Mouse (Mus musculus) MEL (cell line): ENCODE results near the gene Cdk4. TPM values are rescaled to one million over a fixed set of nuclear protein-coding genes. Genes with fewer than 3 reads are reported as not detected.

Experiments
- DNase-seq: peaks from one replicate; pipeline ENCODE4 v3.0.0; 2011; ENCODE audit warnings: low read depth, low spot score
- H3K27ac ChIP-seq: 2 replicates; pipeline ENCODE4 v1.5.1; 2012; ENCODE audit warnings: low read depth, mild to moderate bottlenecking, control low read depth, low read length, moderate library complexity; ENCODE audit not compliant: control insufficient read depth
- H3K27me3 ChIP-seq, 2 experiments: fragments of 150-350 bp in 1 of 2; sonication (generic) in 1 of 2; 2 replicates each; pipeline ENCODE4 v1.6.1; 2012; ENCODE audit warnings: low read length in 2 of 2, mild to moderate bottlenecking in 2 of 2, improper control_type of control experiment in 1 of 2, moderate library complexity in 1 of 2; ENCODE audit not compliant: insufficient read depth in 2 of 2, control insufficient read depth in 1 of 2
- H3K36me3 ChIP-seq, 2 experiments: 2 replicates each; pipeline ENCODE4 v1.6.1; 2012 to 2014; ENCODE audit warnings: low read length in 2 of 2, improper control_type of control experiment in 1 of 2, inconsistent platforms in 1 of 2, mild to moderate bottlenecking in 1 of 2; ENCODE audit not compliant: insufficient read depth in 2 of 2, control insufficient read depth in 1 of 2
- H3K4me1 ChIP-seq, 2 experiments: fragments of 150-350 bp in 1 of 2; sonication (generic) in 1 of 2; 2 replicates each; pipeline ENCODE4 v1.6.1; 2012; ENCODE audit warnings: low read length in 2 of 2, improper control_type of control experiment in 1 of 2, mild to moderate bottlenecking in 1 of 2; ENCODE audit not compliant: insufficient read depth in 2 of 2, control insufficient read depth in 1 of 2
- H3K4me3 ChIP-seq, 2 experiments: fragments of 150-350 bp in 1 of 2; sonication (generic) in 1 of 2; 2 replicates each; pipeline ENCODE4 v1.5.1; 2012; ENCODE audit warnings: low read depth in 2 of 2, low read length in 2 of 2, mild to moderate bottlenecking in 2 of 2, moderate library complexity in 2 of 2, control low read depth in 1 of 2, improper control_type of control experiment in 1 of 2; ENCODE audit not compliant: control insufficient read depth in 1 of 2, insufficient read depth in 1 of 2
- H3K79me2 ChIP-seq: 2 replicates; pipeline ENCODE4 v1.6.1; 2012; ENCODE audit warnings: mild to moderate bottlenecking, low read length, moderate library complexity; ENCODE audit not compliant: control insufficient read depth, poor library complexity, insufficient read depth
- H3K9ac ChIP-seq: 2 replicates; pipeline ENCODE4 v1.6.1; 2012; ENCODE audit warnings: low read depth, mild to moderate bottlenecking, control low read depth, low read length, moderate library complexity; ENCODE audit not compliant: control insufficient read depth, poor library complexity, severe bottlenecking
- H3K9me3 ChIP-seq: fragments of 150-350 bp; sonication (generic); replicated peaks from 2 replicates; pipeline ENCODE4 v1.6.1; 2012; ENCODE audit warnings: mild to moderate bottlenecking, low read length, improper control_type of control experiment, moderate library complexity; ENCODE audit not compliant: insufficient read depth
- BHLHE40 ChIP-seq: IDR thresholded peaks from 2 replicates; pipeline ENCODE4 v1.6.1; 2012; ENCODE audit warnings: low read depth, mild to moderate bottlenecking, inconsistent platforms, low read length, improper control_type of control experiment, borderline replicate concordance
- CTCF ChIP-seq, 3 experiments: IDR thresholded peaks in 2 of 3; conservative IDR thresholded peaks in 1 of 3; 2 replicates each; pipeline ENCODE4 v1.5.1; 2011 to 2012; ENCODE audit warnings: low read length in 3 of 3, low read depth in 2 of 3, mild to moderate bottlenecking in 2 of 3, improper control_type of control experiment in 1 of 3, inconsistent platforms in 1 of 3, mixed read lengths in 1 of 3, moderate library complexity in 1 of 3; ENCODE audit not compliant: control insufficient read depth in 1 of 3, insufficient read depth in 1 of 3, poor library complexity in 1 of 3, severe bottlenecking in 1 of 3
- ETS1 ChIP-seq: IDR thresholded peaks from 2 replicates; pipeline ENCODE4 v1.6.1; 2012; ENCODE audit warnings: low read depth, mild to moderate bottlenecking, inconsistent platforms, low read length, improper control_type of control experiment, moderate library complexity
- GABPA ChIP-seq: IDR thresholded peaks from 2 replicates; pipeline ENCODE4 v1.6.1; 2012; ENCODE audit warnings: low read depth, mild to moderate bottlenecking, inconsistent platforms, low read length, improper control_type of control experiment, moderate library complexity
- MAFK ChIP-seq: IDR thresholded peaks from 2 replicates; pipeline ENCODE4 v1.6.1; 2011; ENCODE audit warnings: low read depth, mild to moderate bottlenecking, low read length, improper control_type of control experiment, borderline replicate concordance
- MXI1 ChIP-seq: IDR thresholded peaks from 2 replicates; pipeline ENCODE4 v1.6.1; 2011; ENCODE audit warnings: mild to moderate bottlenecking, low read depth, low read length, improper control_type of control experiment
- POLR2A ChIP-seq, 2 experiments: IDR thresholded peaks; 2 replicates each; pipeline ENCODE4 v1.6.1; 2011 to 2012; ENCODE audit warnings: low read length in 2 of 2, mild to moderate bottlenecking in 2 of 2, control low read depth in 1 of 2, improper control_type of control experiment in 1 of 2, low read depth in 1 of 2, moderate library complexity in 1 of 2; ENCODE audit not compliant: control insufficient read depth in 1 of 2, insufficient read depth in 1 of 2, poor library complexity in 1 of 2
- POLR2AphosphoS5 ChIP-seq: IDR thresholded peaks from 2 replicates; pipeline ENCODE4 v1.6.1; 2012; ENCODE audit warnings: low read depth, borderline replicate concordance, mild to moderate bottlenecking, inconsistent platforms, low read length, moderate library complexity, mixed read lengths
- RAD21 ChIP-seq: IDR thresholded peaks from 2 replicates; pipeline ENCODE4 v1.6.1; 2011; ENCODE audit warnings: mild to moderate bottlenecking, low read depth, low read length, improper control_type of control experiment
- RCOR1 ChIP-seq: IDR thresholded peaks from 2 replicates; pipeline ENCODE4 v1.6.1; 2012; ENCODE audit warnings: low read depth, mild to moderate bottlenecking, inconsistent platforms, low read length, improper control_type of control experiment
- UBTF ChIP-seq: IDR thresholded peaks from 2 replicates; pipeline ENCODE4 v1.6.1; 2012; ENCODE audit warnings: low read depth, mild to moderate bottlenecking, inconsistent platforms, low read length, improper control_type of control experiment, moderate library complexity, borderline replicate concordance; ENCODE audit not compliant: insufficient read depth
- USF1 ChIP-seq: IDR thresholded peaks from 2 replicates; pipeline ENCODE4 v1.6.1; 2014; ENCODE audit warnings: low read depth, mild to moderate bottlenecking, inconsistent platforms, low read length, improper control_type of control experiment, moderate library complexity
- ZNF384 ChIP-seq: IDR thresholded peaks from 2 replicates; pipeline ENCODE4 v1.6.1; 2012; ENCODE audit warnings: low read depth, mild to moderate bottlenecking, inconsistent platforms, low read length, improper control_type of control experiment
- polyA plus RNA-seq, 2 experiments: library from polyadenylated mRNA; stranded (reverse) in 1 of 2; unstranded in 1 of 2; fragments of >175 nt in 1 of 2; fragments of >200 nt in 1 of 2; gene quantifications; 2 replicates each; pipeline versions ENCODE4 v1.2.1 to v1.2.4; 2012; ENCODE audit warnings: low replicate concordance in 2 of 2, low read depth in 1 of 2; ENCODE audit not compliant: insufficient read length in 2 of 2, insufficient read depth in 1 of 2, missing spikeins in 1 of 2
- total RNA-seq: library from RNA; depleted of rRNA; stranded (reverse); fragments of 300-350 nt; gene quantifications from 2 replicates; pipeline ENCODE4 v1.2.3, GENCODE M21; 2012

Gene Cdk4
- total and polyA plus RNA-seq, 3 experiments: 443 to 1,325 (median 843) TPM

- Histone ChIP-seq H3K27ac (no peak overlapping the region), H3K36me3 (no peaks in the 10 kb centered on the region), H3K9me3 (no peaks in the 10 kb centered on the region)
- no peak for TF ChIP-seq MXI1
- no peak for TF ChIP-seq POLR2A (IDR thresholded peaks at IDR 0.05; ENCODE audit: control insufficient read depth in 1 of 2, insufficient read depth in 1 of 2, low read depth in 1 of 2, low read length in 2 of 2, poor library complexity in 1 of 2)
- no peak for TF ChIP-seq USF1
- TF ChIP-seq RAD21: no peak
- TF ChIP-seq GABPA: no peak
- no peak for TF ChIP-seq ZNF384
- TF ChIP-seq BHLHE40: no peak
- no peak for TF ChIP-seq UBTF
- no peak for TF ChIP-seq RCOR1
- TF ChIP-seq MAFK: no peak
- no peak for TF ChIP-seq CTCF (IDR thresholded peaks at IDR 0.05 in 2 of 3, conservative IDR thresholded peaks at IDR 0.05 in 1 of 3; ENCODE audit: control insufficient read depth in 1 of 3, insufficient read depth in 1 of 3, low read depth in 2 of 3, low read length in 3 of 3, poor library complexity in 1 of 3, severe bottlenecking in 1 of 3)
- no peak for TF ChIP-seq POLR2AphosphoS5
- TF ChIP-seq, all 39 proteins: peak for 0
- no peaks in the 10 kb centered on the region for H3K27me3 ChIP-seq
- no peak overlapping the region for H3K4me3 ChIP-seq
- no peak for DNase-seq
- H3K4me1 ChIP-seq: no peaks in the 10 kb centered on the region
- no peaks in the 10 kb centered on the region for H3K79me2 ChIP-seq
- no peak overlapping the region for H3K9ac ChIP-seq
Measured at GRCm38 (mm10) chr10:127080901-127081780, 17.8 kb downstream of the Cdk4 start.

- DNase-seq: no peak
- no peak overlapping the region for H3K27ac ChIP-seq
- H3K9me3 ChIP-seq: no peaks in the 10 kb centered on the region
- H3K4me3 ChIP-seq: no peak overlapping the region
- H3K4me1 ChIP-seq: no peaks in the 10 kb centered on the region
- no peak overlapping the region for H3K9ac ChIP-seq
- TF ChIP-seq POLR2A (IDR thresholded peaks at IDR 0.05; ENCODE audit: control insufficient read depth in 1 of 2, insufficient read depth in 1 of 2, low read depth in 1 of 2, low read length in 2 of 2, poor library complexity in 1 of 2): no peak
- no peak for TF ChIP-seq ETS1
- H3K27me3 ChIP-seq: no peaks in the 10 kb centered on the region
- no peaks in the 10 kb centered on the region for H3K79me2 ChIP-seq
- no peaks in the 10 kb centered on the region for H3K36me3 ChIP-seq
Measured at GRCm38 (mm10) chr10:127081996-127082620, 18.8 kb downstream of the Cdk4 start.
